Mouse (Mus musculus): ENCODE data around the gene Slc7a11. TPM values are rescaled to one million over a fixed set of nuclear protein-coding genes. Genes with fewer than 3 reads are reported as not detected.

Gene Slc7a11
- total RNA-seq, 2 experiments from 2014 or later, result 24.4 to 29.0 TPM

- DNase-seq (ENCODE audit: low spot score in 2 of 2), result no peak
These were observed 36.6 kb downstream of the Slc7a11 start for GRCm38 (mm10) chr3:50406771-50407170.

GRCm38 (mm10) chr3:50405915-50406314 lies 37.5 kb downstream of the Slc7a11 start:
- no peak for DNase-seq (ENCODE audit: low spot score in 2 of 2)

- DNase-seq (ENCODE audit: low spot score in 2 of 2), result no peak
These were observed 54.6 kb downstream of the Slc7a11 start for GRCm38 (mm10) chr3:50388786-50389185.

GRCm38 (mm10) chr3:50388288-50388687 lies 55.1 kb downstream of the Slc7a11 start:
- no peak for DNase-seq (ENCODE audit: low spot score in 2 of 2)

- no peak for DNase-seq (ENCODE audit: low spot score in 2 of 2)
These were observed 56.1 kb downstream of the Slc7a11 start for GRCm38 (mm10) chr3:50387280-50387679.

- DNase-seq (ENCODE audit: low spot score in 2 of 2), result no peak
These were observed 56.7 kb downstream of the Slc7a11 start for GRCm38 (mm10) chr3:50386561-50387221.

- DNase-seq (ENCODE audit: low spot score in 2 of 2), result no peak
These were observed 57.3 kb downstream of the Slc7a11 start for GRCm38 (mm10) chr3:50386066-50386465.

GRCm38 (mm10) chr3:50382729-50383128 lies 60.7 kb downstream of the Slc7a11 start:
- no peak for DNase-seq (ENCODE audit: low spot score in 2 of 2)

- peak in 1 of 2 experiments; percentile 4 for DNase-seq (ENCODE audit: low spot score in 2 of 2)
These were observed 61.3 kb downstream of the Slc7a11 start for GRCm38 (mm10) chr3:50381861-50382693.

GRCm38 (mm10) chr3:50381160-50381860 lies 62.1 kb downstream of the Slc7a11 start:
- peak; percentile 89 to 93 for DNase-seq (ENCODE audit: low spot score in 2 of 2)

GRCm38 (mm10) chr3:50379942-50380341 lies 63.5 kb downstream of the Slc7a11 start:
- DNase-seq (ENCODE audit: low spot score in 2 of 2), result no peak

- no peak for DNase-seq (ENCODE audit: low spot score in 2 of 2)
These were observed 67.9 kb downstream of the Slc7a11 start for GRCm38 (mm10) chr3:50375477-50375876.

- DNase-seq (ENCODE audit: low spot score in 2 of 2), result no peak
These were observed 73.6 kb downstream of the Slc7a11 start for GRCm38 (mm10) chr3:50369791-50370190.

- DNase-seq (ENCODE audit: low spot score in 2 of 2), result no peak
These were observed 76.2 kb downstream of the Slc7a11 start for GRCm38 (mm10) chr3:50367175-50367574.

- DNase-seq (ENCODE audit: low spot score in 2 of 2), result no peak
These were observed 79.8 kb downstream of the Slc7a11 start for GRCm38 (mm10) chr3:50363659-50364058.

GRCm38 (mm10) chr3:50347081-50347480 lies 96.3 kb downstream of the Slc7a11 start:
- no peak for DNase-seq (ENCODE audit: low spot score in 2 of 2)

- no peak for DNase-seq (ENCODE audit: low spot score in 2 of 2)
These were observed 99.0 kb downstream of the Slc7a11 start for GRCm38 (mm10) chr3:50344411-50344810.

GRCm38 (mm10) chr3:50324524-50324923 lies 118.9 kb downstream of the Slc7a11 start:
- DNase-seq (ENCODE audit: low spot score in 2 of 2), result no peak

- no peak for DNase-seq (ENCODE audit: low spot score in 2 of 2)
These were observed 119.5 kb downstream of the Slc7a11 start for GRCm38 (mm10) chr3:50323881-50324280.

- no peak for DNase-seq (ENCODE audit: low spot score in 2 of 2)
These were observed 122.6 kb downstream of the Slc7a11 start for GRCm38 (mm10) chr3:50320862-50321261.

GRCm38 (mm10) chr3:50318074-50318473 lies 125.3 kb downstream of the Slc7a11 start:
- no peak for DNase-seq (ENCODE audit: low spot score in 2 of 2)

GRCm38 (mm10) chr3:50313816-50314215 lies 129.6 kb downstream of the Slc7a11 start:
- DNase-seq (ENCODE audit: low spot score in 2 of 2), result no peak

Measured in left cerebral cortex, adult 18-20 months (tissue).